Mouse (Mus musculus) left cerebral cortex, postnatal 25 days (tissue): Measurements from ENCODE around the gene Defb43. TPM values are rescaled to one million over a fixed set of nuclear protein-coding genes. Genes with fewer than 3 reads are reported as not detected.

Experiments used
- DNase-seq, 2 experiments: peaks; one replicate each; pipeline ENCODE4 v3.0.0; 2022; ENCODE audit warnings: low spot score in 2 of 2, mixed read lengths in 1 of 2
- intact Hi-C: fragments of 180-260 bp; cut with DNase I; formaldehyde crosslinking; loops from one replicate; pipeline ENCODE4 v1.15.1; 2025
- total RNA-seq, 2 experiments: library from RNA; stranded (reverse); gene quantifications; 2 replicates each; pipeline ENCODE4 v1.2.3; 2021

Defb43 gene
- total RNA-seq, 2 experiments from 2014 or later, result not detected

DNA sequence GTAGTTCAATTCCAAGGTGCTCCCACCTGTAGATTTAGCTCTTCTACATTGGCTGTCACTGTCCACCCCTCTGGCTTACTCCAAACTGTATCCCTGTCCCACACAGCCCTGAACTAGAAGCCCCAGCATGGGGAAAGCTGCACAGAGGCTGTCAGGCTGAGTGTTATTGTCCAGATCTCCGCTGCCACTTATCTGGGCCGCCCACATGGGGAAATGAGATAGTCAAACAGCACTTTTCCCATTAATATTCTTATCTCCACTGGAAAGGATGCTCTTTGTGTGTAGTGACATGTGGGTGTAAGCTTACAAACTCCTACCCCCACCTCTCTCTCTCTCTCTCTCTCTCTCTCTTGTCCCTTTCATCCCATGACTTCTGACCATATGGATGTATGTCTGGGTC, 50.6 kb downstream of the Defb43 start:
- no peak for DNase-seq
- intact Hi-C loops, result no loop called here

DNA sequence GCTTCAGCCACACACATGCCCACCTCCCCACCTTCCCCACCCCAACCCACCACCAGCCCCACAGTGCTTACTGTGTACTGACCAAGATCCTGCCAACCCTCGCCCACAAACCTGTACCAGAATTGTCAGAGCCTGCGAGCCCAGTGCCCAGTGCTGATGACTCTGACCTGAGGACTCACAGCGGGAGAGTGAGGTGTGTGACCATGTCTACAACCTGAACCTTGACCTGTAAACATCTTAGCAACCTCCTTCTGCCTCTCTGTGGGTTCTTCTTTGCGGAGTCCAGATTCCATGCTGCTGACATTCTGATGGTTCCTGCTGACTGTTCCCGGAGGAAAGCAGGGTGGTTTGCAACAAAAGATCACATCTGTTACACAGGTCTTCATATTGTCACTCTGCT, 53.8 kb downstream of the Defb43 start:
- intact Hi-C loops, result no loop called here
- DNase-seq, result no peak

DNA sequence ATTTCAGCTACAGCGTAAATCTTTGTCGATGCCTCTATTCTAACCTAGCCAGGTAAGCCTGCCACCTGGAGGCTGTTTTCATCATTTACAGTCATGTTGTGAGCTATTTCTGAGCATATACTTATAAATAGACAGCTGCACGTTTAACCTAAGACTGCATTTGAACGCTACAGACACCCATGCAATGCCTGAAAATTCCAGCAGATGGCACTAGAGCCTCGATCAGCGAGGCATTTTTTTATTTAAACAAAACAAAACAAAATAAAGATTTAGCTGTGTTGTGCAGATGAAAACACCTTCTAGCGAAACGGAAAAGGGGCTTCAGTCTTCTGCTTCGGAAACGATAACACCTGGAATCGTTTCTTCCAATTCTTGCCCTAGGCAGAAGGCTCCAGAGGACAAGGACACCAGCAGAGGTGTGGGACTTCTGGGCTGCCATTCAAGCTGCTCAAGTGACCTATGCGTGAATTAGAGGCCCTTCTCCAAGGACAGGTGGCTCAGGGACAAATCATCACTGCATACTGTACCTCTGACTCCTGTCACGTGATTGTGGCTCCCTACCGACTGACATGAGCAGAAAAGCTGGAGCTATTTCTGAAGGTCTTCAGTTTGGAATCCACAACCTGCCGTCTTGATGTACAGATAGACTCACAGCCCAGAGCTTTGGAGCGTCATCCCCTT, 55.2 kb downstream of the Defb43 start:
- intact Hi-C loops, result loop anchor here (1.0 to 2.0 kb wide), 2 partner anchors 128 to 306 kb away; no protein-coding TSS in a partner anchor
- peak; percentile 55 to 65 for DNase-seq

Other genes with a start within 250 kb of the Defb43 start
- 10 to 100 TPM; 11.4 to 12.1 TPM for gene Wdfy2, start 174.1 kb upstream of the Defb43 start, total RNA-seq
- gene Defb48, start 27.3 kb upstream of the Defb43 start, total RNA-seq, result not detected
- not detected for gene Defb47, start 13.7 kb upstream of the Defb43 start, total RNA-seq
- gene Defb42, start 35.2 kb downstream of the Defb43 start, total RNA-seq, result not detected
- gene Defb30, start 38.2 kb downstream of the Defb43 start, total RNA-seq, result not detected